Mouse (Mus musculus): ENCODE measurements around the gene Gm49373. TPM values are rescaled to one million over a fixed set of nuclear protein-coding genes. Genes with fewer than 3 reads are reported as not detected.

The Gm49373 gene
- 0.89 and 1.4 TPM in 2 replicates for polyA plus RNA-seq (2012; ENCODE audit: low replicate concordance)

GRCm38 (mm10) chr9:21073044-21073840, at the start of gene Gm49373, which contains the start of gene Fdx1l:
Gm49373 (minus strand) TSS chr9:21073096.
Fdx1l (minus strand) TSS chr9:21073614.

GRCm38 (mm10) chr9:21091707-21092320, 18.9 kb upstream of the Gm49373 start, which contains the start of the genes Gm38431 and Raver1:
Gm38431 (minus strand) TSS chr9:21091997.
Raver1 (minus strand) TSS chr9:21092008.

GRCm38 (mm10) chr9:21067006-21067684, 5.8 kb downstream of the Gm49373 start, which contains the start of gene Zglp1:
Zglp1 (minus strand) TSS chr9:21067093.

GRCm38 (mm10) chr9:21031896-21032351, 41.0 kb downstream of the Gm49373 start, which contains the start of gene Icam5:
Icam5 (plus strand) TSS chr9:21032073.

GRCm38 (mm10) chr9:21029291-21030054, 43.4 kb downstream of the Gm49373 start, which contains the start of gene Icam4:
Icam4 (plus strand) TSS chr9:21029373.

GRCm38 (mm10) chr9:21015571-21016130, 57.2 kb downstream of the Gm49373 start, which contains the start of gene Icam1:
Icam1 (plus strand) TSS chr9:21015985.

Other genes with a start within 250 kb of the Gm49373 start
- 60.4 and 133 TPM in 2 replicates for gene A230050P20Rik, start 204.5 kb downstream of the Gm49373 start, polyA plus RNA-seq (2012; ENCODE audit: low replicate concordance)
- 1.7 and 3.7 TPM in 2 replicates for gene Angptl6, start 193.4 kb downstream of the Gm49373 start, polyA plus RNA-seq (2012; ENCODE audit: low replicate concordance)
- 202 and 218 TPM in 2 replicates for gene Ppan, start 184.9 kb downstream of the Gm49373 start, polyA plus RNA-seq (2012; ENCODE audit: low replicate concordance)
- 272 and 644 TPM in 2 replicates for gene Eif3g, start 174.5 kb downstream of the Gm49373 start, polyA plus RNA-seq (2012; ENCODE audit: low replicate concordance)
- 96.3 and 121 TPM in 2 replicates for gene Dnmt1, start 113.2 kb downstream of the Gm49373 start, polyA plus RNA-seq (2012; ENCODE audit: low replicate concordance)
- 2.7 and 3.3 TPM in 2 replicates for gene S1pr2, start 96.3 kb downstream of the Gm49373 start, polyA plus RNA-seq (2012; ENCODE audit: low replicate concordance)
- 27.8 and 104 TPM in 2 replicates for gene Mrpl4, start 70.4 kb downstream of the Gm49373 start, polyA plus RNA-seq (2012; ENCODE audit: low replicate concordance)
- gene Icam1, start 57.1 kb downstream of the Gm49373 start, polyA plus RNA-seq (2012; ENCODE audit: low replicate concordance), result 8.4 and 14.7 TPM in 2 replicates
- 75.9 and 114 TPM in 2 replicates for gene Icam4, start 43.7 kb downstream of the Gm49373 start, polyA plus RNA-seq (2012; ENCODE audit: low replicate concordance)
- 4.4 and 5.0 TPM in 2 replicates for gene Icam5, start 41.0 kb downstream of the Gm49373 start, polyA plus RNA-seq (2012; ENCODE audit: low replicate concordance)
- 9.5 and 16.3 TPM in 2 replicates for gene Zglp1, start 6.0 kb downstream of the Gm49373 start, polyA plus RNA-seq (2012; ENCODE audit: low replicate concordance)
- gene Fdx1l, start 518 bp upstream of the Gm49373 start, polyA plus RNA-seq (2012; ENCODE audit: low replicate concordance), result 20.4 and 31.7 TPM in 2 replicates
- gene Gm38431, start 18.9 kb upstream of the Gm49373 start, polyA plus RNA-seq (2012; ENCODE audit: low replicate concordance), result 63.3 and 174 TPM in 2 replicates
- gene Raver1, start 18.9 kb upstream of the Gm49373 start, polyA plus RNA-seq (2012; ENCODE audit: low replicate concordance), result 330 and 599 TPM in 2 replicates
- 17.6 and 27.7 TPM in 2 replicates for gene Tyk2, start 58.1 kb upstream of the Gm49373 start, polyA plus RNA-seq (2012; ENCODE audit: low replicate concordance)
- 161 and 213 TPM in 2 replicates for gene Cdc37, start 76.9 kb upstream of the Gm49373 start, polyA plus RNA-seq (2012; ENCODE audit: low replicate concordance)
- 15.6 and 28.8 TPM in 2 replicates for gene Pde4a, start 92.6 kb upstream of the Gm49373 start, polyA plus RNA-seq (2012; ENCODE audit: low replicate concordance)
- gene Keap1, start 166.3 kb upstream of the Gm49373 start, polyA plus RNA-seq (2012; ENCODE audit: low replicate concordance), result 71.0 and 87.9 TPM in 2 replicates
- 2.2 and 3.1 TPM in 2 replicates for gene S1pr5, start 175.3 kb upstream of the Gm49373 start, polyA plus RNA-seq (2012; ENCODE audit: low replicate concordance)
- 101 and 110 TPM in 2 replicates for gene Atg4d, start 192.2 kb upstream of the Gm49373 start, polyA plus RNA-seq (2012; ENCODE audit: low replicate concordance)
- gene Kri1, start 214.9 kb upstream of the Gm49373 start, polyA plus RNA-seq (2012; ENCODE audit: low replicate concordance), result 19.7 and 21.5 TPM in 2 replicates
- 15.0 and 27.2 TPM in 2 replicates for gene Cdkn2d, start 218.3 kb upstream of the Gm49373 start, polyA plus RNA-seq (2012; ENCODE audit: low replicate concordance)
- gene Ap1m2, start 239.2 kb upstream of the Gm49373 start, polyA plus RNA-seq (2012; ENCODE audit: low replicate concordance), result 0.08 TPM in 1 of 2 replicates, not detected in the other
- gene Slc44a2, start 247.6 kb upstream of the Gm49373 start, polyA plus RNA-seq (2012; ENCODE audit: low replicate concordance), result 38.6 and 62.0 TPM in 2 replicates

Measured in leukemia stem cell, adult 10-12 weeks (primary cell).